Mouse (Mus musculus): Measurements from ENCODE around the gene Krtap13-1.
"Not testable (repeated sequence)": the region's sequence is repeated elsewhere in the genome, so short reads cannot be mapped to it uniquely, and the experiment has no call there.

- not testable (repeated sequence) for TF ChIP-seq POLR2A (IDR thresholded peaks at IDR 0.05; ENCODE audit: borderline replicate concordance, insufficient read depth, low read length); CTCF (IDR thresholded peaks at IDR 0.05; ENCODE audit: borderline replicate concordance, insufficient read depth, low read depth, low read length)
Measured at GRCm38 (mm10) chr16:88758547-88758946, 29.9 kb downstream of the Krtap13-1 start, which contains the start of gene 2310034C09Rik.

Data from cerebellum, adult 2 months (tissue).